Mouse (Mus musculus): ENCODE results near the gene Itga3.

Itga3 gene

GRCm38 (mm10) chr11:95038156-95038817 is 38.3 kb downstream of the Itga3 start:
- Histone ChIP-seq H3K4me3 (replicated peaks; ENCODE audit: low read length) (no peak overlapping the region), H3K36me3 (ENCODE audit: insufficient read depth, low read length) (0 out of 2 replicates have a peak, but pooled peaks cover 4% of the 10 kb centered on the region), H3K9me3 (ENCODE audit: low read length) (no peaks in the 10 kb centered on the region), H3K27me3 (ENCODE audit: insufficient read depth, low read length) (peaks cover 12% of the 10 kb centered on the region), H3K4me1 (replicated peaks; ENCODE audit: low read depth, low read length) (peaks cover 52% of the 10 kb centered on the region)
- no peak for TF ChIP-seq POU5F1 (IDR thresholded peaks at IDR 0.05; ENCODE audit: borderline replicate concordance, low read length)
- TF ChIP-seq NANOG (IDR thresholded peaks at IDR 0.05; ENCODE audit: borderline replicate concordance, low read length): no peak
- no peak for TF ChIP-seq CTCF (conservative IDR thresholded peaks at IDR 0.05; ENCODE audit: low read length)

DNA sequence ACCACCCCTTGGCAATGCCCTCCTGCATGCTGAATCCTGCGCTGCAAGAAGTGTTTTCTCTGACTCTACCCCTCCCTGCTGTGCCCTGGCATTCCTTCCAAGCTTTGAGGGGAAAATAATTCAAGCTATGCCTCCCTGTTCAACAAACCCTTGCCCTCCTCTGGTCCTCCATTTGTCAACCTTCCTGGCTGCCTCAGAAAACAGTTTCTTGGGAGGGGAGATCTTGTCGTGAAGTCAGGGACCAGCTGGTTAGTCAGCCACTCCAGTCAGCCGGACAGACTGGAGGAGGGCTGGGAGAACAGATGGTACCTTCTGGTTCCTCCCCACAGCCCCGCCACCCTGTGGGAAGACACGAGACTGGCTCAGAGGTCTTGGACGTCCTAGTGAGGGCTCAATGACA is 39.3 kb downstream of the Itga3 start:
- peaks cover 12% of the 10 kb centered on the region for H3K27me3 ChIP-seq (ENCODE audit: insufficient read depth, low read length)
- no peak for TF ChIP-seq POU5F1 (IDR thresholded peaks at IDR 0.05; ENCODE audit: borderline replicate concordance, low read length)
- TF ChIP-seq NANOG (IDR thresholded peaks at IDR 0.05; ENCODE audit: borderline replicate concordance, low read length): no peak
- TF ChIP-seq CTCF (conservative IDR thresholded peaks at IDR 0.05; ENCODE audit: low read length): no peak
- H3K36me3 ChIP-seq (ENCODE audit: insufficient read depth, low read length): 0 out of 2 replicates have a peak, but pooled peaks cover 4% of the 10 kb centered on the region
- H3K4me1 ChIP-seq (replicated peaks; ENCODE audit: low read depth, low read length): peaks cover 60% of the 10 kb centered on the region
- no peak overlapping the region for H3K4me3 ChIP-seq (replicated peaks; ENCODE audit: low read length)
- H3K9me3 ChIP-seq (ENCODE audit: low read length): no peaks in the 10 kb centered on the region

DNA sequence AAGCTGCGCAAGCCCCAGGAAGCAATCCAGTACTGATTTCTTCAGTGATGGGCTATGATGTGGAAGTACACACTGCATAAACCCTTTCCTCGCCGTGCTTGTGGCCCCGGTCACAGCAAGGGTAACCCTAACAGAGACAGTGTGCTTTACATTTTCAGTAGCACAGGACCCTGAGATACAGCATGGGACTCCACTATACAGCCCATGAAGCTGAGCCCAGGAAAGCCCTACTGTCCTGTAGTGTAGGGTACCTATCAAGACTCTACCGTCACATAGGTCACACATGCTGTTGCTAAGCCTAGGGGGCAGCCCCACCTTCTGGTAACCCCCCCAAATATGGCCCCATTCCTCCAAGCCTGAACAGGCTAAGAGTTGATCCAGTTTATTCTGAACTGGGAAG is 40.1 kb downstream of the Itga3 start:
- Histone ChIP-seq H3K4me1 (replicated peaks; ENCODE audit: low read depth, low read length) (peaks cover 59% of the 10 kb centered on the region), H3K36me3 (ENCODE audit: insufficient read depth, low read length) (0 out of 2 replicates have a peak, but pooled peaks cover 4% of the 10 kb centered on the region), H3K9me3 (ENCODE audit: low read length) (no peaks in the 10 kb centered on the region), H3K4me3 (replicated peaks; ENCODE audit: low read length) (no peak overlapping the region), H3K27me3 (ENCODE audit: insufficient read depth, low read length) (peaks cover 12% of the 10 kb centered on the region)
- TF ChIP-seq CTCF (conservative IDR thresholded peaks at IDR 0.05; ENCODE audit: low read length) (no peak), POU5F1 (IDR thresholded peaks at IDR 0.05; ENCODE audit: borderline replicate concordance, low read length) (no peak), NANOG (IDR thresholded peaks at IDR 0.05; ENCODE audit: borderline replicate concordance, low read length) (no peak)

- Histone ChIP-seq H3K4me3 (replicated peaks; ENCODE audit: low read length) (peak overlapping the region; percentile 29; the same call in 1 of the 2 replicates), H3K27me3 (ENCODE audit: insufficient read depth, low read length) (peaks cover 7% of the 10 kb centered on the region), H3K9me3 (ENCODE audit: low read length) (no peaks in the 10 kb centered on the region), H3K4me1 (replicated peaks; ENCODE audit: low read depth, low read length) (peaks cover 48% of the 10 kb centered on the region), H3K36me3 (ENCODE audit: insufficient read depth, low read length) (0 out of 2 replicates have a peak, but pooled peaks cover 4% of the 10 kb centered on the region)
- TF ChIP-seq POU5F1 (IDR thresholded peaks at IDR 0.05; ENCODE audit: borderline replicate concordance, low read length): no peak
- TF ChIP-seq CTCF (conservative IDR thresholded peaks at IDR 0.05; ENCODE audit: low read length): no peak
- no peak for TF ChIP-seq NANOG (IDR thresholded peaks at IDR 0.05; ENCODE audit: borderline replicate concordance, low read length)
Measured at GRCm38 (mm10) chr11:95034902-95035301, 41.7 kb downstream of the Itga3 start.

DNA sequence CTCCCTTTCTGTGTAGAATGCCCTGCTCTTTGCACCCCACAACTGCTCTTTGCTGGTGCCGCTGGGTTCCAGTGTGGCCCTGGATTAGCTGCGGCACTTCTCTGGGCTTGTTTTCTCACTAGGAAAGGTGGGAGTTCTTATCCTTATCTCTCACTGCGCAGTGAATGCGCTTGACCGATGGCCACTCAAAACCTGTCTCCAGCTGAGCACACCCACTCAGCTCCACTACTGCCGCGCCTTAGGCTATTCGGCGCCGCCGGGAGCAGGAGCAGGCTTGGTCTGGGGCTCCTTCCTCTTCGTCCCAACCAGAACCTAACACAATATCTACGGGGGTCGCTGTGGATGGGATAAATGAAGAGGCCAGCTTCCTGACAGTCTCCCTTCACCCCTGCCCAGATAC is 43.0 kb downstream of the Itga3 start:
- Histone ChIP-seq H3K4me3 (replicated peaks; ENCODE audit: low read length) (peak overlapping the region; percentile 52), H3K9me3 (ENCODE audit: low read length) (0 out of 2 replicates have a peak, but pooled peaks cover 5% of the 10 kb centered on the region)
- TF ChIP-seq POU5F1 (IDR thresholded peaks at IDR 0.05; ENCODE audit: borderline replicate concordance, low read length) (no peak), CTCF (conservative IDR thresholded peaks at IDR 0.05; ENCODE audit: low read length) (no peak), NANOG (IDR thresholded peaks at IDR 0.05; ENCODE audit: borderline replicate concordance, low read length) (no peak)

GRCm38 (mm10) chr11:95032945-95033344 is 43.7 kb downstream of the Itga3 start:
- Histone ChIP-seq H3K4me1 (replicated peaks; ENCODE audit: low read depth, low read length) (peaks cover 51% of the 10 kb centered on the region), H3K27me3 (ENCODE audit: insufficient read depth, low read length) (peaks cover 7% of the 10 kb centered on the region), H3K4me3 (replicated peaks; ENCODE audit: low read length) (peak overlapping the region; percentile 52; the same call in 1 of the 2 replicates), H3K9me3 (ENCODE audit: low read length) (0 out of 2 replicates have a peak, but pooled peaks cover 5% of the 10 kb centered on the region), H3K36me3 (ENCODE audit: insufficient read depth, low read length) (no peaks in the 10 kb centered on the region)
- no peak for TF ChIP-seq POU5F1 (IDR thresholded peaks at IDR 0.05; ENCODE audit: borderline replicate concordance, low read length)
- no peak for TF ChIP-seq CTCF (conservative IDR thresholded peaks at IDR 0.05; ENCODE audit: low read length)
- TF ChIP-seq NANOG (IDR thresholded peaks at IDR 0.05; ENCODE audit: borderline replicate concordance, low read length): no peak

More for the DNA sequence above, 43.0 kb downstream of the Itga3 start:
- peaks cover 7% of the 10 kb centered on the region for H3K27me3 ChIP-seq (ENCODE audit: insufficient read depth, low read length)
- peaks cover 44% of the 10 kb centered on the region for H3K4me1 ChIP-seq (replicated peaks; ENCODE audit: low read depth, low read length)
- no peaks in the 10 kb centered on the region for H3K36me3 ChIP-seq (ENCODE audit: insufficient read depth, low read length)

DNA sequence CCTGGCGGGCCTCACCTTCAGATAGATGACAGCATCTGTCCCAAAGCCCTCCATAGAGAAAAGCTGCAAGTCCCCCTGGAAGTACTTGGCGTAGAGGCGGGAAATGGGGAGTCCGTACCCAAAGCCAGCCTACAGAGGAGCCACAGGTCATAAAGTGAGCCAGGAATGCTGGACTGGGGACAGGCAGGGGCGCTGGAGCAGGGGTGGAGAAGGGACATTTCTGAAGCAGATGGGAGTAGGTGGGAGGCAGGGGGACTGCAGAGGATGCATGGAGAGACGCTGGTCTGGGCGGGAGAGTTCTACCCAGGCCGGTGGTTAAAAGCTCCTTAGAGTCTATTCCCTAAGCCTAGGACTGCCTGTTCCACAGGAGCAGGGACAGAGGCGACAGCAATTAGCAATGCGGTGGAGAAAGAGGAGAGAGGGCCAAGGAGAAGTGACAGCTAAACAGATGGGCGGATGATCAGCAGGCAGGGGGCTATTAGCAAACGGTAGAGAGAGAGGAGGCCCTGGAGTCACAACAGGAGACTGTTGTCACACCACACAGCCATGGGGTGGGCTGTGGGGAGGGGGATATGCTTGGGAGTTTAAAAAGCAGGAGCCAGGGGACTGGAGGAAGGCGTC is 48.6 kb downstream of the Itga3 start:
- Histone ChIP-seq H3K9me3 (ENCODE audit: low read length) (0 out of 2 replicates have a peak, but pooled peaks cover 5% of the 10 kb centered on the region), H3K4me1 (replicated peaks; ENCODE audit: low read depth, low read length) (peaks cover 41% of the 10 kb centered on the region), H3K27me3 (ENCODE audit: insufficient read depth, low read length) (peaks cover 31% of the 10 kb centered on the region), H3K36me3 (ENCODE audit: insufficient read depth, low read length) (no peaks in the 10 kb centered on the region), H3K4me3 (replicated peaks; ENCODE audit: low read length) (no peak overlapping the region)
- TF ChIP-seq POU5F1 (IDR thresholded peaks at IDR 0.05; ENCODE audit: borderline replicate concordance, low read length) (no peak), NANOG (IDR thresholded peaks at IDR 0.05; ENCODE audit: borderline replicate concordance, low read length) (no peak), CTCF (conservative IDR thresholded peaks at IDR 0.05; ENCODE audit: low read length) (no peak)

- no peak for TF ChIP-seq NANOG (IDR thresholded peaks at IDR 0.05; ENCODE audit: borderline replicate concordance, low read length)
- no peak for TF ChIP-seq POU5F1 (IDR thresholded peaks at IDR 0.05; ENCODE audit: borderline replicate concordance, low read length)
- no peak for TF ChIP-seq CTCF (conservative IDR thresholded peaks at IDR 0.05; ENCODE audit: low read length)
- H3K4me3 ChIP-seq (replicated peaks; ENCODE audit: low read length): no peak overlapping the region
- H3K9me3 ChIP-seq (ENCODE audit: low read length): 0 out of 2 replicates have a peak, but pooled peaks cover 5% of the 10 kb centered on the region
- H3K27me3 ChIP-seq (ENCODE audit: insufficient read depth, low read length): peaks cover 34% of the 10 kb centered on the region
- H3K4me1 ChIP-seq (replicated peaks; ENCODE audit: low read depth, low read length): peaks cover 35% of the 10 kb centered on the region
- no peaks in the 10 kb centered on the region for H3K36me3 ChIP-seq (ENCODE audit: insufficient read depth, low read length)
Measured at GRCm38 (mm10) chr11:95026849-95027248, 49.8 kb downstream of the Itga3 start.

Measured in E14TG2a.4 (cell line).